ENCODE assay signal across 18 mouse cellular contexts in genomic region chr17:67976465-67976864, GRCm38 (mm10). TPM values are rescaled to one million over a fixed set of nuclear protein-coding genes. Genes with fewer than 3 reads are reported as not detected.
DNase-seq lines count a peak whose midpoint lies in the region; ATAC-seq and TF ChIP-seq lines count a peak whose summit lies in the region.
"Had no signal": no experiment of that assay in that cellular context is flagged by ENCODE, and none has a peak within 500 bp of the region (broad histone marks: within the 10 kb centered on the region; RNA-seq: fewer than 3 reads in every experiment).

No protein-coding gene starts in this region.

- peaks cover 20% of the 10 kb centered on the region for H3K4me1 ChIP-seq in kidney, embryonic 15.5 days
- H3K4me1 ChIP-seq in midbrain, embryonic 11.5 days (ENCODE audit: control insufficient read depth, insufficient read depth, low read length) = peaks cover 4% of the 10 kb centered on the region
- 0 out of 2 replicates have a peak, but pooled peaks cover 3% of the 10 kb centered on the region for H3K4me1 ChIP-seq in midbrain, postnatal 0 days (ENCODE audit: insufficient read depth, low read length)
- H3K4me1 ChIP-seq in stomach, embryonic 16.5 days (ENCODE audit: control insufficient read depth, insufficient read depth, low read length) = peaks cover 36% of the 10 kb centered on the region
- H3K4me1 ChIP-seq: megakaryocyte, embryonic 14.5 days had no signal

- no peaks in the 10 kb centered on the region for H3K9me3 ChIP-seq in kidney, embryonic 15.5 days (replicated peaks)
- H3K9me3 ChIP-seq in midbrain, embryonic 11.5 days (ENCODE audit: control insufficient read depth, low read length) = no peaks in the 10 kb centered on the region
- no peaks in the 10 kb centered on the region for H3K9me3 ChIP-seq in midbrain, postnatal 0 days (ENCODE audit: low read length)
- H3K9me3 ChIP-seq in stomach, embryonic 16.5 days (replicated peaks; ENCODE audit: control insufficient read depth, low read length) = no peaks in the 10 kb centered on the region
- H3K9me3 ChIP-seq: neural tube, embryonic 13.5 days had no signal

- WGBS in kidney, embryonic 15.5 days = 61% methylated on average over 2 of the region's 2 CpGs
- WGBS in midbrain, embryonic 11.5 days = 13% methylated on average over 2 of the region's 2 CpGs
- WGBS in midbrain, postnatal 0 days = 15% methylated on average over 2 of the region's 2 CpGs
- WGBS in stomach, embryonic 16.5 days = 43% methylated on average over 2 of the region's 2 CpGs

- no peaks in the 10 kb centered on the region for H3K36me3 ChIP-seq in kidney, embryonic 15.5 days
- H3K36me3 ChIP-seq in midbrain, embryonic 11.5 days (ENCODE audit: control insufficient read depth, insufficient read depth, low read length) = no peaks in the 10 kb centered on the region
- no peaks in the 10 kb centered on the region for H3K36me3 ChIP-seq in midbrain, postnatal 0 days (ENCODE audit: insufficient read depth, low read length)
- H3K36me3 ChIP-seq in stomach, embryonic 16.5 days (ENCODE audit: control insufficient read depth, insufficient read depth, low read length) = no peaks in the 10 kb centered on the region
- H3K36me3 ChIP-seq: neural tube, embryonic 13.5 days had no signal

- no peak for DNase-seq in gastrocnemius, adult 2 months
- DNase-seq in gastrocnemius, postnatal 4 days (ENCODE audit: low spot score in 2 of 2) = no peak
- DNase-seq in kidney, adult 18-20 months = no peak
- DNase-seq in midbrain, embryonic 11.5 days (ENCODE audit: low spot score, missing footprints) = no peak
- no peak for DNase-seq in midbrain, postnatal 0 days (ENCODE audit: low spot score)
- DNase-seq in spleen, postnatal 36 days (ENCODE audit: low spot score in 2 of 2) = no peak
- DNase-seq: cerebellum, adult 11 months; cerebellum, postnatal 25 days; gastrocnemius, postnatal 14 days; kidney, postnatal 4 days; right cerebral cortex, postnatal 14 days; thymus, adult 2 months had no signal

- no peaks in the 10 kb centered on the region for H3K27me3 ChIP-seq in kidney, embryonic 15.5 days
- no peaks in the 10 kb centered on the region for H3K27me3 ChIP-seq in midbrain, embryonic 11.5 days (ENCODE audit: control insufficient read depth, insufficient read depth, low read length)
- H3K27me3 ChIP-seq in midbrain, postnatal 0 days (ENCODE audit: insufficient read depth, low read length) = no peaks in the 10 kb centered on the region
- no peaks in the 10 kb centered on the region for H3K27me3 ChIP-seq in stomach, embryonic 16.5 days (ENCODE audit: control insufficient read depth, insufficient read depth, low read length)
- H3K27me3 ChIP-seq: megakaryocyte, embryonic 14.5 days; neural tube, embryonic 13.5 days had no signal

- H3K4me2 ChIP-seq in kidney, embryonic 15.5 days = no peak overlapping the region
- no peak overlapping the region for H3K4me2 ChIP-seq in midbrain, embryonic 11.5 days
- no peak overlapping the region for H3K4me2 ChIP-seq in midbrain, postnatal 0 days (ENCODE audit: low read depth, low read length, poor library complexity, severe bottlenecking)
- no peak overlapping the region for H3K4me2 ChIP-seq in stomach, embryonic 16.5 days (ENCODE audit: low read depth, low read length)
- H3K4me2 ChIP-seq: hindbrain, embryonic 14.5 days; neural tube, embryonic 13.5 days had no signal

- H3K9ac ChIP-seq in kidney, embryonic 15.5 days = no peak overlapping the region
- no peak overlapping the region for H3K9ac ChIP-seq in midbrain, embryonic 11.5 days (ENCODE audit: low read length)
- H3K9ac ChIP-seq in midbrain, postnatal 0 days (replicated peaks; ENCODE audit: low read length, poor library complexity, severe bottlenecking) = no peak overlapping the region
- no peak overlapping the region for H3K9ac ChIP-seq in stomach, embryonic 16.5 days (ENCODE audit: low read length)
- H3K9ac ChIP-seq: hindbrain, embryonic 14.5 days; neural tube, embryonic 13.5 days had no signal

- peak overlapping the region; percentile 57 for H3K27ac ChIP-seq in gastrocnemius, adult 2 months
- peak overlapping the region; percentile 25; the same call in 1 of the 2 replicates for H3K27ac ChIP-seq in kidney, embryonic 15.5 days
- H3K27ac ChIP-seq in midbrain, embryonic 11.5 days (ENCODE audit: low read depth, low read length) = no peak overlapping the region
- H3K27ac ChIP-seq in midbrain, postnatal 0 days (ENCODE audit: low read depth, low read length) = no peak overlapping the region
- H3K27ac ChIP-seq in stomach, embryonic 16.5 days (ENCODE audit: low read length) = 0 out of 2 replicates have a peak overlapping the region, but pooled peaks have one; percentile 0
- H3K27ac ChIP-seq: hindbrain, embryonic 14.5 days; neural tube, embryonic 13.5 days had no signal

- no peak overlapping the region for H3K4me3 ChIP-seq in gastrocnemius, adult 2 months
- H3K4me3 ChIP-seq in kidney, embryonic 15.5 days (replicated peaks) = no peak overlapping the region
- no peak overlapping the region for H3K4me3 ChIP-seq in midbrain, embryonic 11.5 days (ENCODE audit: low read depth, low read length)
- no peak overlapping the region for H3K4me3 ChIP-seq in midbrain, postnatal 0 days (ENCODE audit: low read depth, low read length)
- H3K4me3 ChIP-seq in stomach, embryonic 16.5 days (replicated peaks; ENCODE audit: low read length) = no peak overlapping the region
- H3K4me3 ChIP-seq: megakaryocyte, embryonic 14.5 days; neural tube, embryonic 13.5 days had no signal

- ATAC-seq in kidney, embryonic 15.5 days (replicated peaks; ENCODE audit: low FRiP score) = no peak
- ATAC-seq in midbrain, embryonic 11.5 days (ENCODE audit: low FRiP score) = peak; percentile 52
- ATAC-seq in midbrain, postnatal 0 days (ENCODE audit: low FRiP score) = no peak
- no peak; the same call in 1 of the 2 replicates for ATAC-seq in stomach, embryonic 16.5 days (ENCODE audit: insufficient read depth, low FRiP score)

- intact Hi-C loops in gastrocnemius, adult 2 months (cut with DNase I) = no loop called here

- TF ChIP-seq CTCF in gastrocnemius, adult 2 months (IDR thresholded peaks at IDR 0.05) = no peak
- TF ChIP-seq CTCF in midbrain, postnatal 0 days (IDR thresholded peaks at IDR 0.05) = no peak

RNA-seq across cellular contexts. Expression of gene Arhgap28, which starts 27.5 kb away (rescaled TPM):
- under 1 TPM; 0.56 to 0.86 TPM for total RNA-seq in gastrocnemius, adult 2 months (2021)
- 10 to 100 TPM; 27.5 to 30.4 TPM for total RNA-seq in gastrocnemius, postnatal 4 days (2021)
- 22.1 and 26.0 TPM in 2 replicates for polyA plus RNA-seq in kidney, embryonic 15.5 days (2015; fragmentation: Nextera tagmentation; extraction: Ambion mirVana)
- 21.7 and 28.9 TPM in 2 replicates for polyA plus RNA-seq in midbrain, embryonic 11.5 days (2014; fragmentation: Nextera tagmentation; extraction: Ambion mirVana)
- 5.1 and 6.6 TPM in 2 replicates for total RNA-seq in midbrain, postnatal 0 days (2014; rRNA removed)
- polyA plus RNA-seq in midbrain, postnatal 0 days (2015; fragmentation: Nextera tagmentation; extraction: Ambion mirVana) = 2.8 and 2.9 TPM in 2 replicates
- polyA plus RNA-seq in stomach, embryonic 16.5 days (2015; fragmentation: Nextera tagmentation; extraction: Ambion mirVana) = 26.1 and 26.7 TPM in 2 replicates
- total RNA-seq: monocyte, adult 5-6 weeks had no signal

Comparison
In these comparisons a context has a peak if more than half of its experiments do, and no peak if none do; other contexts are left out.
1. H3K27ac ChIP-seq: peak in gastrocnemius, adult 2 months (single experiment), kidney, embryonic 15.5 days (single experiment) and stomach, embryonic 16.5 days (single experiment); none in midbrain, embryonic 11.5 days (single experiment) and midbrain, postnatal 0 days (single experiment).